Mouse (Mus musculus): ENCODE measurements around the gene Avil.

DNA sequence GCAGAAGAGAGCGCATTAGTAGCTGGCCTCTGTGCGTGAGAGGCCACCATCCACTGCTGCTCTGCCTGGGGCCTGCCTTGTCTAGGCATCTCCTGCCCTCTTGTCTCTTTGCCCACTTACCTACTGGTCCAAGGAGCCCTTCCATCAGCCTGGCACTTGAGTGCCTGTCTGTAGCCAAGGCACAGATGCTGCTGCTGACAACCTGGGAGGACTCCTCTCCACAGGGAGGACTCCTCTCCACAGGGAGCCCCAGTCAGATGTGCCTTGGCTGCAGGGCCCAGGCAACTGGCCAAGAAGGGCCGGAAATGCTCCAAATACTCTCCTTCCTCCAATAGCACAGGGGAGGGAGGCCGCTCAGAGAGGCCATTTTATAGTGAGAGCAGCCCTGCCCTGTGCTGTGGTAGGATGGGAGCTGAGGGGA is 14.0 kb upstream of the Avil start:
- TF ChIP-seq CTCF (IDR thresholded peaks at IDR 0.05) (no peak), EP300 (IDR thresholded peaks at IDR 0.05) (no peak)

Data from lung, postnatal 0 days (tissue).